Mouse (Mus musculus) c-Kit-positive CD71-negative TER-119-negative erythroid progenitor cells, embryonic 14.5 days (primary cell): ENCODE results near the gene Bmper.

ENCODE experiments used
- DNase-seq: peaks from one replicate; pipeline ENCODE4 v3.0.0-alpha.2; 2013; ENCODE audit warnings: low read depth

Bmper gene

DNA sequence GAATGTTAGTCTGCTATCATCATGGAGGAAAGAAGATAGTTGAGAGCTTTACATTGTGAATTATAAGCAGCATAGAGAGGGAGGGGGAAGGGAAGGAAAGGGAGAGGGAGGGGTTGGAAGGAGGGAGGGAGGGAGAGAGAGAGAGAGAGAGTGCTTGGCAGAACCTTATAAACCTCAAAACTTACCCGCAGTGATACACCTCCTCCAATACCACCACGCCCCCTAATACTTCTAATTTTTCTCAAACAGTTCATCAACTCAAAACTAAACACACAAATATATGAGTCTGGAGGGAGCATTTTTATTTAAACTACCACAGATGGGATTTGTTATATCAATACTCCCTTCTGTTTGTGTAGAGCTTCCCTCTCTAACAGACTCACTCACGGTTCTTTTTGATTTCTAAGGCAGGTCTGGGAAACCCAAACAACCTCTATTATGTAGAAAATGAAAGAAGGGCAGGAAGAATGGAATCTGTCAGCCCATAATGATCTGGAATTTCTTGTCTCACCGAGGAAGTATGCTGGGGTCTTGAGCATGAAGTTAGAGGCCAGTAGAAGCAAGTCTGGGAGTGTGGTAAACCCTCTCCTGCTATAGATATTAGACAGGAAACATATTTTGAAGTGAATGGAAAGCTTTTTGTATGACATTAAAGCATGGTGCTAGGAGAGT is 152.0 kb downstream of the Bmper start:
- no peak for DNase-seq

DNA sequence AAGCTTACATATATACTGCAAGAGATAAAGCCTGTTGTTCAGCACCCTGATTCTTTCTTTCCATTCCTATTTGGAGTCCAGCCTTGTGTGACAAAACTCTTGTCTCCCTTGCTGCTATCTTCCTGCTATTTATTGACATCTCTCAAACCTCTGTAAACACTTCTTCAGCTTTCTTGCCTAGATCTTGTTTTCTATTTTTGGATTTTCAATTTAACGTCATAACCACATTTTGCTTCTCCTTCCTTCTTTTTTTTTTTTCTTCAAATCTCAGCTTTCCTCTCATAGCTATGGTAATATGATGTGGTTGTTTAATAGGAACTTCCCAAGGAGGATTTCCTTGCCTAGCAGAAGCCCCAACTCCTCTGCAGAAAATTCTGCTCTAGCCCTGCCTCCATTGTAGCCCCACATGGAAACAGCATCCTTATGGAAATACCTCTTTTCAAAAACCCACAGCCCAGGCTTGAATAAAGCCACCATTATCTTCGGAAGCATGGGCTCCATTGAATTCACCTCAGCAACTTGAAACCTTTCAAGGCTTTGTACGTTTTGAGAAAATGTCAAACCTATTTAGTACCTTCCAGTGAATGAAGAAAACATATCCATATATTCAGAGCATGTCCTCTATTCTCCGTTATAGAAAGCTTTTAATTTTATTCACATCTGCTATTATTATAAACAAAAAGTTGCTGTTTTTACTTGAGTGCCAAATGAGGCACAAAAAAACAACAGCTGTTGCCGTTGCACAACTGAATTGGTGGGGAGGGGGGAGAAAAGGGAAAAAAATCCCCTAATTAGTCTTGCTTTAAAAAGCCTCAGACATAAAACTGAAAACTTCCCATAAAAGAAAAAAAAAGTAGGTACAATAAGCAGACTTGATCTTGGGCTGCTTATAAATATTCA is 155.2 kb downstream of the Bmper start:
- DNase-seq: no peak

DNA sequence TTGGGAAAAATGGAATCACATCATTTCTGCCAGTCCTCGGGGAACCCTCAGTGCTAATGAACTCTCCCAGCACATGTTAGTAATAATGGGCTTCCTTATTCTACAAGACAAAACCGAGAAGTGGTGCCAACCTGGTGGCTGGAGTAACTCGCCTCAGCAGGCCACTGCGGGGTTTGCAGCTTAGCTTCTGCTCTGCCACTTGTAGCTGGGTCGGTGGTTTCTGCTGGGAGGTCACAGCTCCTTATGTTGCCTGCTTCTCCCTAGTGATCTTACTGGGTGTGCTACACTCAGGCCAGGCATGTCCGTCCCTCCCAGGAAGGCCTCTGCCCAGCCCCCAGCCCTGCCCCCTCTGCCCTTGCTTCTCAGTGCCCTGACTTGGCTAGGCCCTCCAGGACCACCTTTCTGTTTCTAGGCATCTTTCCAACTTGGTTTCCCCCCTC is 155.9 kb downstream of the Bmper start:
- no peak for DNase-seq

DNA sequence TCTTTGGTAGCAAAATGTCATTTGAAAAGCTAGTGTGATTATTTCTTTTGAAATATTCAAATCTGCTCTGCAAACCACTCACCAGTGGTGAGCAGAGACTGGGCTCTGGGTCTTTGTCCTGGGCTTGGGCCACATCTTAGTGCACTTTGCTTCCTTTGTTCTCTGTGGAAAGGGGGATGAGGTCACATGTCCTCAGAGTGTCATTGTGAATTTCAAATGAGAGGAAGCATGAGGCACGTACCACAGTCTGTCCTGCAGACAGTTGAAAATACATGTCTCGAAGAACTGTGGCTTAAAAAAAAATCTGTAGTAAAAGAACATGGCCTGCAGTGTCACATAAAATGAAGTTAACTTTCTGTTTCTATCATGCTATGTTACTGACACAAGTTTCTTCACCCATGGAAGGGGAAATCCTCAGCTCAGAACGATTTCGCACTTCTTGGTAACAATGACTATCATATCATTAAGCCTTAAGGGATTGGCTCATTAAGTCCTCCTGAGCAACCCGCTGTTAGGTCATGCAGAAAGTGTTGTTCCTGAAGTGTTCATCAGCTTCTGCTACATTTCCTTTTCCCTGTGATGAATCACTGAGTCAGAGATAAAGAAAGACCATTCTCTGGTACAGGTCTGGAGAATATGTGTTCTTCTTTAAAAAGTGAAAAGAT is 157.4 kb downstream of the Bmper start:
- DNase-seq: no peak

DNA sequence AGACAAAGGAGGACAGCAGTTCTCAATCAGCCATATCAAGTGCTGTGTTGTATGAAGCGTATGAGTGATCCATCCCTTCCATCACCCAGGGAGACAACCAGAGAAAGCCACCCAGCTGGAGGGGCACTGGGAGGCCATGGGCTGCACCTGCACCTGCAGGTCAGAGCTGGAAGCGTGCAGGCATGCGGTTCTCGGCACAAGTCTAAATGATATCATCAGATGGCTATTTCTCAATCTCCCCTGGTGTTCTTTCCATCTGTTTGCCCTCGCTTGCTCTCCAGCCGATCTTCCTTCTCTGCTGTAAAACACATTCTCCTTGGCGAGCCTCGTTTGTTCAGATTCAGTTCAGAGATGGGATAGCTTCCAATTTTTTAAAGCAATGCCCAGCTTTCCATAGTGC is 160.4 kb downstream of the Bmper start:
- DNase-seq: no peak

DNA sequence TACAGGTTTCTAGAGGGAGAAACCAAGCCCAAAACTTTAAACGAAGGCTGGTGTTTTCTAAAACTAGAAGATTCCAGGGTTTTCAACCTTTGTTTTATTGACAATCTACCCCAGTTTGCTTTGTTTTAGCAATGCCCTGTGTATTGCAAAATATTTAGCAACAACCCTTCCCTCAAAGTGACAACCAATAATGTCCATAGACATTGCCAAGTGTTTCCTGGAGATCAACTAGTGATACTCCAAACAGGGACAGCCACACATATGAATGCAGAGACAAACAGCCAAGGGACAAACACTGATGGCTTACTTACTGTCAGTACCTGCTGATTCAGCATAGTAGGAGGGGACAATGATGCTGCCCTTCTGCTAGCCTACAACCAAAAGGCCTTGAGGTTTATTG is 161.0 kb downstream of the Bmper start:
- DNase-seq: no peak

DNA sequence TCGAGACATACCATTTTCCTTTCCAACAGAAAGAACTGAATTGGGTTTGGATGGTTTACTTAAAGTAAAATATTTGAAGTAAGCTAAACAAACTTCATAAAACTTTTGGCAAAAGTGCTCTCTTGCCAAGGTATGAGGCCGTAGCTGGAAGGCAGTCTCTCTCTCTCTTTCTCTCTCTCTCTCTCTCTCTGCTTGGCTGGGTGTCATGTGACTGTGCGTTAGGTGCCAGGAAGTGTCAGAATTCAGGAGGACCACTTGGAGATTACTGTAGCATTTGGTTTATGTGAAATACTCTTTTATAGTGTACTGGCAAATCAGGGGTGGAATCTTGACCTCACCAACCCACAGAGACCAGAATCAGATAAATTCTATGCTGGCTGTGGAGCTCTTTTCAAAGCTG is 162.0 kb downstream of the Bmper start:
- DNase-seq: no peak

DNA sequence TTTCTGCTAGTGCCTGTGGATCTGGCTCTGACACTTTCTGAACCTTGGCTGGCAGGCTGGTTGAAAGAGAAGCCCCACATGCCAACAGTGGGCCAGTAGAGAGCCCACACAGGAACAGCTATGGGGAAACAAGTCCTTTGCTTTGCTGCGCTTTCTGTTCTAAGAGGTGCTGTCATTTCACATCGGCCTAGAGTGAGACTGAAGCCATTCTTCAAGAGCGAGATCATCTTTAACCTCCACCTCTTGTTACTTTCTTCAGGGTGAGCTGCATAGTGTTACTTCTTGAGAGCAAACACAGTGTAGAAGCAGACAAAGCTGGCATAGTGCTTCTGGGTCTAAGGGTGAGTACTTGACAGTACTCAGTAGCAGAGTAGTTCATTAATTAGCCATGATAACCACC is 163.3 kb downstream of the Bmper start:
- DNase-seq: no peak

DNA sequence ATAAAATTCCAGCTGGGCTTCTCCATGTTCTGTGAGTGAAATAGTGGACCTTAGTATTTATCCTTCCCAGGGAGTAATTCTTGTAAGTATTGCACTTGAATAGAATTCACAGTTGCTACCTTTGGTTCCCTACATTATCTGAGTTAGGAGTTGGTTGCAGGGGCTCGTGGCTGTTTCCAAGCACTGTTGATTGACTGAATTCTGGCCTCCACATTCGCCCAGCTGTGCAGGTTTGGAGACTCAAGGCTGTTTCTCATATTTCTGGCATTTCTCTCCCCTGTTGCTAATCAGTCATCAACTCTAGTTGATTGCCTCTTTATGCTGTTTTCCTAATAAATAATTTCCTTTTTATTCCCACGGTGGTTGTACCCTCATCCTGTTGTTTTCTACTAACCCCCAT is 167.2 kb downstream of the Bmper start:
- no peak for DNase-seq

DNA sequence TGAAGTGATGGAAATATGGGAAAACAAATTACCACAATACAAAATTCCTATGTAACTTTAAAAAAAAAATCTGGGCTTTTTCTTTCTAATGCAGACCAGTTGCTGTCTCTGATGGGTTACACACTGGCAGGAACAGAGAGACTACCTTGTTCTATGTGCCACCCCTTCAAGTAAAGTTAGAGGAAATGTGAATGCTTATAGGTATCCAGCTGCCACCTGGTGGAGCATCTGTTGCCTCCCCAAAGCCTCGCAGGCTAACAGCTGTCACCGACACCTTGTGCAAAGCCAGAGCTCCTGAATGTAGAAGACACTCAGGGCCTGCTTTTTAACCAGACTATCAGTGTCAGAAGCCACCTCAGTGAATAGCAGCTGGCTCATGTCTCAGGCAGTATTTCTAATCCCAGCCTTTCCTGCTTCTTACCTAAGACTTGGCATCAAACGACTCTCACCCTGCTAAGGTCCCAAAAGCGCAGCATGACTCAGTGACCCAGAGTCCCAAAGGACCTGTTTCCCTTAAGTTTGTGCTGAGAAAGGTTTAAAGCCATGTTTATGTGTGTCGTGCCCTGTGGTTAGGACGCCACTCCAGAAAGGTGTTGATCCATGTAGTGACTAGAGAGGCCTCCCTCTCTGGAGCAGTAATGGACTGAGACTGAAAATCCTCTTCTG is 171.9 kb downstream of the Bmper start:
- DNase-seq: no peak

DNA sequence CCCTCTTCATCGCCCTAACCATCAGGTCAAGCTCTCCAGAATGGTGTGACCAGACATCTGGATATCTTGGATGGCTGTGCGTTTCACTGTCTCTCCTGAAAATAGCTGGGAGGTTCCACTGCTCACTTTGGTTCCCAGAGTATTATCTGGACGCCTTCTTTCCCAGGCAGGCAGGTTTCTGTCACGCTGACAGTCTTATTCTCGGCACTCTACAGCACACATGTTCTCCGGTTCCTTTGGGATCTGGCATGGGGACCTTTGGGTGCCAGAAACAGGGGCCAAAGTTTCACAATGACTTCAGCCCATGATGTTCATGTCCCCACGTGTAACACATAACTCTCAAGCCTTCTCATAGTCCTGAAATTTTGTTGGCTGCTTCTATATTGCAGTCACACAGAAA is 173.3 kb downstream of the Bmper start:
- no peak for DNase-seq

DNA sequence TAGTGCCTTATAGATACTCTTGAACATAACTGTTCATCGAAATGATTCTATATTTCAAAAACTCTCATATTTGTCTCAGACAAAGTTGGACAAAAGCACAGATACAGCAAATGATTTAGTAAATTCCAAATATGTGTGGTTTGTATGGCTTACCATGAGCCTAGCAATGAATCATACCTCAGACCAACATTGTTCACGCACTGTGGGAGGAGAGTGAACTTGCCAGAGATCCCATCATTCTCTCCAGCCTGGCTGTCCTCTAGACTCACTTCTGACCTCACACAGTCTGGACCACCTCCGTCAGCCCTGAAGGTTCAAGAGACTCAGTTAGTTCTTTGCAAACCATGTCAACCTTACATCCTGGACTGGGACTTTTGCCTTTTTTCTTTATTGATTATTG is 175.0 kb downstream of the Bmper start:
- DNase-seq: no peak

DNA sequence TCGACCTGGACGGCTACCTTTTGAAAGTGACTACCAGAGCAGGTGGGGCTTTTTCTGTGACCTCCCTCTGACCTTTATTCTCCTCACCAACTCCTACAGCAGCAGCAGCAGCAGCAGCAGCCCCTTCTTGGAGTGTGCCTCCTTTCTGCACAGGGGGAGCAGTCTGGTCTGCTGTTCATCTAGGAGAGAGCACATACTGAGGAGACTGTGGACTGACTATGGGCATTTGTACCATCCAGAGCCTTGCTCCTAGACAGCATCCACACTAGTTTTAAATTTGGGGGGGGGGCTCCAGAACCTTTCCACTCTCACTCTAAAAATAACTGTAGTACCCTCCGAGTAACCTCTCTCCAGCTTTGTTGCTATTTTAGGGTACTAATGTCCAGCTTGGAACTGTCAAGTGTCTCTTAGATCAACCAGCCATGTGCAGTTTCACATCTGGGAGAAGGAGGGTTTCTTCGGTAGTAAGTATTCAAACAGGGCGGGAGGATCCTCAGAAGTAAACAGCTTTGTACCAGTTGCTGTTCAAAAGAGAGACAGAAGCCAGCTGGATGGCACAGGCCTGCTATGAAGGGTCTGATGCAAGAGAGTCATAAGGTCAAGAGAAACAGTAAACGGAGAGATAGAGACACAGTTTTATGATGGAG is 176.9 kb downstream of the Bmper start:
- DNase-seq: no peak

DNA sequence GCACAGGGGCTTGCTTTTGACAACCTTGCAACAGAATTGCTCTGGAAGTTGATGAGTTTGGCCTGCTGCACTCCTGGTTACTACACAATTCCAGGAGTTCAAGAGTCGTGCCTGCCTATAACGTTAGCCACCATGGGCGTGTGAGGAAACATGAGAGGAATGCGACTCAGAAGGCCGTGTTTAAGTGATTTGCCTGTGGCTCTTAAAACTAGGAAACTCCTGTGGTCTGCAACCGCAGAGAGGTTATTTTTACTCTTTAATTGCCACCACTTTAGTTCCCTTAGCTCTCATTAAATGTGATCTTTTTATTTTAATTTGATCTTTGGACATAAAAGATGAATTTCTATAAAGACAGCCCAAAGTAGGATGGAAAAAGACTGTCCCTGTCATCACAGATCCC is 184.5 kb downstream of the Bmper start:
- DNase-seq: no peak

DNA sequence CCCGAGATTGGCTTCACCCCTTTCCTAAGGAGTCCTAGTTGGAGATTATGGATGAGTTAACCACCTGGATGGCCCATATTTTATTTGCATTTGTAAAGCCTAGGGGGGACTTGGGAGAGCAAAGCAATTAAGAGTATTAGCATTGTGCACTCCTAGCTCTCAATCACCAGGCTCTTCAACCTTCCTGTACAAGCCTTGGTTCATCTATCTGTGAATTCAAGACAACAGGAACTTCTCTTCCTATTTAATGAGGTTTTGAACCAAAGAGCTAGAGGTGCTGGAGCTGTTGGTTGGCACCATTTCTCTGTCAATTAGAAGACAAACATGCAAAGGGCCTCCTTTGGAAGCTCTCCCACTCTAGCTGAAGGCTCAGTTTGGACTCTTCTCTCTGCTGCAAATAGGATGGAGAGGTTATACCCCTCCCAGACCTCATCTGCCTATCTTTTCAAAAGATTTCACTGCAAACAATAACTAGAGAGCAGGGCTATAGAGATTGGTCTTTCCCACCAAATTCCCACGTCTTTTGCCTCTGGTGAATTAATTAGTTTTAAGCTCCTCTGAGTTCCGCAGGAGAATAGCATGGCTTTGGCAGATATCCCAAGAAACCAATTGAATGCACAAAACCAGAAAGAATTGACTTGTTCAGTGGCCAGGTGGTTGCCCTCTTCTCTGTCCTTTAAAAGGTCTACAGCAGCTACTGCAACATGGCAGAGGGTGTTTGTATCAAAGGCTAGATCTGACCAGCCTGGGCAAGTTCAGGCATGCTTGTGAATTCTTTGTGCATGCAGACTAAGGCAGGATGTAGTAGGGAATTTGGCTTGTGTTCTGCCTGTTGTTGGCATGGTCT is 185.3 kb downstream of the Bmper start:
- no peak for DNase-seq

DNA sequence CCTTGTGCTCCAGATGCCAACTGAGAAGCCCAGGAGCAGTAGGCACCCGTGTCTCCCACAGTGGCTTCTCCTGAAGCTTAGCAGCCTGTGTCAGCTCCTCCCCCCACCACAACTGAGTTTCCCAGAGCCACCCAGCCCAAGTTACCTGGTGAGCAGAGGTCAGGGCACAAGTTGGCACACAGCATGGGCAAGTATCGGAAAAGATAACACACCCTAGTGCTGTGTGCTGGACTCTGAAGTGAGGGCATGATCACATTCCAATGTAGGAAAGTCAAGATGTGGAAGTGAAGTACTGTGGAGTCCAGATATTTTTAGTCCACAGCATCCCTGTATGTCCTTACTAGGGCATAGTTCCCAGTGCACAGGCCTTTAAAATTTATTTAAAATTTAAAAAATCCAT is 187.7 kb downstream of the Bmper start:
- DNase-seq: no peak

DNA sequence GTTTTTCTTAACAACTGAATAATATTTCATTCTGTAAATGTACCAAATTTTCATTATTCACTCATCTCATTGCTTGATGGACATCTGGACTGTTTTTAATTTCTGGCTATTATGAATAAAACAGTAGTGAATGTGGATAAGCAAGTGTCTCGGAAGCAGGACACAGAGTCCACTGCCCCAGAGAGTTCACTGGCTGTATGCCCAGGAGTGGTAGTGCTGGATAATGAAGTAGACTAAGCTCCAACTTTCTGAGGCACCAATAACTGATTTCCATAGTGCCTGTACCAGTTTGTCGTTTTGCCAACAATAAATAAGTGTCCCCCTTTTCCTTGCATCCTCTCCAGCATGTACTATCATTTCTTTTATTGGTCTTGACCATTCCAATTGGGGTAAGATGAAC is 190.1 kb downstream of the Bmper start:
- DNase-seq: no peak

DNA sequence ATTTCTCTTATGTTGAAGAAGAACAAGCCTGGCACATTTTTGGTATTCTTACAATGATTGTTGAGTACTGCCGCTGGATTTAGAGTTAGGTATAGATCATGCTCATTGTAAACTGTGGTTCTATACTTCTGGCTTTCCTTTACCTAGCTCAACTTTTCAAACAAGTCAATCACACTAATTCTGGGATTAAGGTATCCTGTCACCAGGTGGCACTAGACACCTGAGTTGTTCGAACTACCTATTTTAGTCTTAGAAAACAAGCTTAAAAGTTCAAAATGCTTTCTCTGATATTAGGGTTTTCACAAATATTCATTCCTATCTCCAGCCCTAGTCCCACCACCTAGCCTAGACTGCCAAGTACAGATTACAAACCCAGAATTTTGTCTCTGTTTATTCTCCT is 196.2 kb downstream of the Bmper start:
- DNase-seq: no peak

DNA sequence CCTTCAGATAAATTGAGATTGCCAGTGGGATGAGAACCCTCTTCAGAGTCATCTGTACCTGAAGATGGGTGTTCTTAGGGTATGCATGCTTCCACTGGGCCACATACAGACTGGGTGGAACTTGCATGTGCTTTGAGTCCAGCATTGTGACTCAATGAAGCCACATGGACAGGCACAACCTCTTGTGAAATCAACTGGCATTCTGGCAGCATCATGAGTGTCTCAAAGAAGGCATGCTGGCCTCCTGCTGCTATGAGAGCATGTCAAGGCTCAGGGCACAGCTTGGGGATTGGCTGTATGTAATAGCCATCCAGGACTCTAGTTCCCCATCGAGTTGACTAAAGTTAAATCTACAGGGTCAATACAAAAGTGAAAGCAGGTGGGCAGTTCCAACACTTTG is 200.9 kb downstream of the Bmper start:
- no peak for DNase-seq

DNA sequence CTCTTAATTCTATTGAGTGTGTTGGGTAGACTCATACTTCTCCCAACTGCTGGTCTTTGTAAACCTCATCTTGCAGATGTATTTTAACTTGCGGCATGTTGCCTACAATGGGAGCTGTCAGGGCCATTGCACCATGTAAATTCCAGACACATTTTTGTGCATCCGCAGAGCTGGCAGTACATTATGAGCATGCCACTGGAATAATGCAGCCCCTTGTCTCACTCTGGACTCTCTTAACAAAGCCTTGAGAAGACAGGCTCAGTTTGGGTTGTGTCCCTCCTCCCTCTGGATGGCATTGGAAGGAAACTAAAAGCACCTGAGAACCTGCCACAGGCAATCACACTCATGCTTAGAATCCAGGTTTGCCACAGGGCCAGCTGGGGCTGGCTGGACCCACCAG is 209.8 kb downstream of the Bmper start:
- DNase-seq: no peak

DNA sequence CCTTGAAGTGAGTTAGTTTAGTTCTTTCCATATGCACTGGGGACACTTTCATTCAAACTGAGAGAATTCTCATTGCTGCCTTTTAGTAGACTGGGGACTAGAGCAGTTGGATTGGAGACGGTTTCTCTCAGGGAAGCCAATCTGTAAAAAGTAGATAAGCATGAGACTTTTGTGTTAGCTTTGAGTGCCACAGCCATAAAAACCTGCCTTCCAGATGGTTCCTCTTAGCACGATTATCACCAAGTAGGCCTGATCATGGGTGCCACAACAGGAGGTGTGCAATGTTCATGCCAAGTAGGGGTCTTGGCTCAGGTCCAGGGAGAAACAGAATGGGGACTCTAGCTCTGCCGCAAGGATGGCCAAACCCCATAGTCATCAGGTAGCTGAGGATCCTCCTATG is 210.4 kb downstream of the Bmper start:
- no peak for DNase-seq
